Mouse (Mus musculus) ES-Bruce4 (cell line): ENCODE data around the gene Abca8b.

Experiments
- CTCF ChIP-seq: IDR thresholded peaks from one replicate; pipeline ENCODE4 v1.8.1; 2011; ENCODE audit warnings: low read depth, low read length
- EP300 ChIP-seq: IDR thresholded peaks from 2 replicates; pipeline ENCODE4 v1.6.1; 2011; ENCODE audit warnings: low read depth, low read length; ENCODE audit not compliant: insufficient read depth
- POLR2A ChIP-seq: IDR thresholded peaks from one replicate; pipeline ENCODE4 v1.8.1; 2011; ENCODE audit warnings: low read length; ENCODE audit not compliant: insufficient read depth

GRCm38 (mm10) chr11:109895496-109895895 lies 100.1 kb downstream of the Abca8b start:
- no peak for TF ChIP-seq CTCF
- no peak for TF ChIP-seq EP300
- no peak for TF ChIP-seq POLR2A
